Mouse (Mus musculus) MEL (cell line): Measurements from ENCODE around the gene Gm26965. TPM values are rescaled to one million over a fixed set of nuclear protein-coding genes. Genes with fewer than 3 reads are reported as not detected.
"Not testable (repeated sequence)": the region's sequence is repeated elsewhere in the genome, so short reads cannot be mapped to it uniquely, and the experiment has no call there.

Source experiments
- DNase-seq: peaks from one replicate; pipeline ENCODE4 v3.0.0; 2011; ENCODE audit warnings: low read depth, low spot score
- H3K27ac ChIP-seq: 2 replicates; pipeline ENCODE4 v1.5.1; 2012; ENCODE audit warnings: low read depth, mild to moderate bottlenecking, control low read depth, low read length, moderate library complexity; ENCODE audit not compliant: control insufficient read depth
- H3K27me3 ChIP-seq, 2 experiments: fragments of 150-350 bp in 1 of 2; sonication (generic) in 1 of 2; 2 replicates each; pipeline ENCODE4 v1.6.1; 2012; ENCODE audit warnings: low read length in 2 of 2, mild to moderate bottlenecking in 2 of 2, improper control_type of control experiment in 1 of 2, moderate library complexity in 1 of 2; ENCODE audit not compliant: insufficient read depth in 2 of 2, control insufficient read depth in 1 of 2
- H3K36me3 ChIP-seq, 2 experiments: 2 replicates each; pipeline ENCODE4 v1.6.1; 2012 to 2014; ENCODE audit warnings: low read length in 2 of 2, improper control_type of control experiment in 1 of 2, inconsistent platforms in 1 of 2, mild to moderate bottlenecking in 1 of 2; ENCODE audit not compliant: insufficient read depth in 2 of 2, control insufficient read depth in 1 of 2
- H3K4me1 ChIP-seq, 2 experiments: fragments of 150-350 bp in 1 of 2; sonication (generic) in 1 of 2; 2 replicates each; pipeline ENCODE4 v1.6.1; 2012; ENCODE audit warnings: low read length in 2 of 2, improper control_type of control experiment in 1 of 2, mild to moderate bottlenecking in 1 of 2; ENCODE audit not compliant: insufficient read depth in 2 of 2, control insufficient read depth in 1 of 2
- H3K4me3 ChIP-seq, 2 experiments: fragments of 150-350 bp in 1 of 2; sonication (generic) in 1 of 2; 2 replicates each; pipeline ENCODE4 v1.5.1; 2012; ENCODE audit warnings: low read depth in 2 of 2, low read length in 2 of 2, mild to moderate bottlenecking in 2 of 2, moderate library complexity in 2 of 2, control low read depth in 1 of 2, improper control_type of control experiment in 1 of 2; ENCODE audit not compliant: control insufficient read depth in 1 of 2, insufficient read depth in 1 of 2
- H3K79me2 ChIP-seq: 2 replicates; pipeline ENCODE4 v1.6.1; 2012; ENCODE audit warnings: mild to moderate bottlenecking, low read length, moderate library complexity; ENCODE audit not compliant: control insufficient read depth, poor library complexity, insufficient read depth
- H3K9ac ChIP-seq: 2 replicates; pipeline ENCODE4 v1.6.1; 2012; ENCODE audit warnings: low read depth, mild to moderate bottlenecking, control low read depth, low read length, moderate library complexity; ENCODE audit not compliant: control insufficient read depth, poor library complexity, severe bottlenecking
- H3K9me3 ChIP-seq: fragments of 150-350 bp; sonication (generic); replicated peaks from 2 replicates; pipeline ENCODE4 v1.6.1; 2012; ENCODE audit warnings: mild to moderate bottlenecking, low read length, improper control_type of control experiment, moderate library complexity; ENCODE audit not compliant: insufficient read depth
- CTCF ChIP-seq, 3 experiments: IDR thresholded peaks in 2 of 3; conservative IDR thresholded peaks in 1 of 3; 2 replicates each; pipeline ENCODE4 v1.5.1; 2011 to 2012; ENCODE audit warnings: low read length in 3 of 3, low read depth in 2 of 3, mild to moderate bottlenecking in 2 of 3, improper control_type of control experiment in 1 of 3, inconsistent platforms in 1 of 3, mixed read lengths in 1 of 3, moderate library complexity in 1 of 3; ENCODE audit not compliant: control insufficient read depth in 1 of 3, insufficient read depth in 1 of 3, poor library complexity in 1 of 3, severe bottlenecking in 1 of 3
- EP300 ChIP-seq, 2 experiments: IDR thresholded peaks; 2 replicates each; pipeline ENCODE4 v1.6.1; 2011; ENCODE audit warnings: improper control_type of control experiment in 2 of 2, low read length in 2 of 2, low read depth in 1 of 2, mild to moderate bottlenecking in 1 of 2
- GABPA ChIP-seq: IDR thresholded peaks from 2 replicates; pipeline ENCODE4 v1.6.1; 2012; ENCODE audit warnings: low read depth, mild to moderate bottlenecking, inconsistent platforms, low read length, improper control_type of control experiment, moderate library complexity
- JUND ChIP-seq: IDR thresholded peaks from 2 replicates; pipeline ENCODE4 v1.6.1; 2011; ENCODE audit warnings: low read depth, mild to moderate bottlenecking, improper control_type of control experiment, low read length
- KAT2A ChIP-seq: conservative IDR thresholded peaks from 2 replicates; pipeline ENCODE4 v1.6.1; 2012; ENCODE audit warnings: low read depth, low read length, improper control_type of control experiment, inconsistent platforms
- MXI1 ChIP-seq: IDR thresholded peaks from 2 replicates; pipeline ENCODE4 v1.6.1; 2011; ENCODE audit warnings: mild to moderate bottlenecking, low read depth, low read length, improper control_type of control experiment
- MYC ChIP-seq: IDR thresholded peaks from 2 replicates; pipeline ENCODE4 v1.6.1; 2011; ENCODE audit warnings: low read depth, mild to moderate bottlenecking, low read length, improper control_type of control experiment, moderate library complexity
- RAD21 ChIP-seq: IDR thresholded peaks from 2 replicates; pipeline ENCODE4 v1.6.1; 2011; ENCODE audit warnings: mild to moderate bottlenecking, low read depth, low read length, improper control_type of control experiment
- RCOR1 ChIP-seq: IDR thresholded peaks from 2 replicates; pipeline ENCODE4 v1.6.1; 2012; ENCODE audit warnings: low read depth, mild to moderate bottlenecking, inconsistent platforms, low read length, improper control_type of control experiment
- SMC3 ChIP-seq: IDR thresholded peaks from 2 replicates; pipeline ENCODE4 v1.6.1; 2011; ENCODE audit warnings: low read depth, low read length, improper control_type of control experiment
- TAL1 ChIP-seq: IDR thresholded peaks from 2 replicates; pipeline ENCODE4 v1.6.1; 2012; ENCODE audit warnings: mild to moderate bottlenecking, inconsistent platforms, low read length, moderate library complexity, mixed read lengths
- ZC3H11A ChIP-seq: IDR thresholded peaks from 2 replicates; pipeline ENCODE4 v1.6.1; 2012; ENCODE audit warnings: low read depth, mild to moderate bottlenecking, inconsistent platforms, low read length, improper control_type of control experiment
- polyA plus RNA-seq, 2 experiments: library from polyadenylated mRNA; stranded (reverse) in 1 of 2; unstranded in 1 of 2; fragments of >175 nt in 1 of 2; fragments of >200 nt in 1 of 2; gene quantifications; 2 replicates each; pipeline versions ENCODE4 v1.2.1 to v1.2.4; 2012; ENCODE audit warnings: low replicate concordance in 2 of 2, low read depth in 1 of 2; ENCODE audit not compliant: insufficient read length in 2 of 2, insufficient read depth in 1 of 2, missing spikeins in 1 of 2
- total RNA-seq: library from RNA; depleted of rRNA; stranded (reverse); fragments of 300-350 nt; gene quantifications from 2 replicates; pipeline ENCODE4 v1.2.3, GENCODE M21; 2012

Gene Gm26965
- total and polyA plus RNA-seq, 3 experiments = not detected

GRCm38 (mm10) chr13:67481528-67481927 is 44.4 kb downstream of the Gm26965 start:
- H3K9ac ChIP-seq = no peak overlapping the region
- H3K27ac ChIP-seq = no peak overlapping the region
- no peaks in the 10 kb centered on the region; a peak in 1 of 4 replicates for H3K4me1 ChIP-seq
- no peaks in the 10 kb centered on the region for H3K27me3 ChIP-seq
- TF ChIP-seq ZC3H11A = no peak
- peak; percentile 45 for TF ChIP-seq SMC3
- peak; percentile 26 for TF ChIP-seq RAD21
- TF ChIP-seq MYC = no peak
- TF ChIP-seq JUND = no peak
- no peak for TF ChIP-seq RCOR1
- TF ChIP-seq GABPA = no peak
- no peak for TF ChIP-seq KAT2A
- TF ChIP-seq CTCF (IDR thresholded peaks at IDR 0.05 in 2 of 3, conservative IDR thresholded peaks at IDR 0.05 in 1 of 3; ENCODE audit: control insufficient read depth in 1 of 3, insufficient read depth in 1 of 3, low read depth in 2 of 3, low read length in 3 of 3, poor library complexity in 1 of 3, severe bottlenecking in 1 of 3) = peak in 1 of 3 experiments; percentile 32; a peak in 2 of 6 replicates
- no peak overlapping the region for H3K4me3 ChIP-seq
- H3K36me3 ChIP-seq = peaks cover 0 to 3% of the 10 kb centered on the region in 2 experiments; a peak in 1 of 4 replicates
- H3K79me2 ChIP-seq = no peaks in the 10 kb centered on the region; the same call in 1 of the 2 replicates
- peak; percentile 40 for DNase-seq
- no peaks in the 10 kb centered on the region for H3K9me3 ChIP-seq

DNA sequence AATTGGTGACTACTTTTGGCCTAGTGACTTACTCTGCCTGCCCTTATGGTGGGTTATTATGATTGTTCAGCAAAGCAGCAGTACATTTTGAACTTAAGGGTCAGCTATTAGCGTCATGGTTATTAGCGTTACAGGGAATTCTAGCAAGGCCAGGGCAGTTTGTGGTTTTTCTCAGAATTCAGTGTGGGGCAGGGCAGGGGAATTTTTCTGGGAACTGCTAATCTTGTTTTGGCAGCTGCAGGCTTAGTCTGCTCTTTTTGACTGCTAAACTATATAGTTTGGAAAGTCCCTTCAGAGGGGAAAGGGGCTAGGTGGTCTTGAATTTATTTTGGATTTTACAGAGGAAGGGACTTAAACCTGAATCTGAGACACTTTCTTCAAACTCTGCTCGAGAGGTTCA is 56.7 kb downstream of the Gm26965 start:
- no peaks in the 10 kb centered on the region for H3K27me3 ChIP-seq
- TF ChIP-seq TAL1 (peak; percentile 54), MXI1 (no peak)
- no peaks in the 10 kb centered on the region for H3K4me1 ChIP-seq
- H3K36me3 ChIP-seq = no peaks in the 10 kb centered on the region
- H3K4me3 ChIP-seq = no peak overlapping the region
- no peak overlapping the region for H3K27ac ChIP-seq
- no peak overlapping the region for H3K9ac ChIP-seq
- no peaks in the 10 kb centered on the region for H3K79me2 ChIP-seq
- no peaks in the 10 kb centered on the region for H3K9me3 ChIP-seq
- no peak for DNase-seq

GRCm38 (mm10) chr13:67463506-67464185 is 62.3 kb downstream of the Gm26965 start:
- not testable (repeated sequence) for H3K9me3 ChIP-seq, H3K27ac ChIP-seq, H3K9ac ChIP-seq, H3K36me3 ChIP-seq, H3K79me2 ChIP-seq, H3K4me1 ChIP-seq, H3K4me3 ChIP-seq, H3K27me3 ChIP-seq
- peak; percentile 67 for DNase-seq
- TF ChIP-seq EP300 (IDR thresholded peaks at IDR 0.05; ENCODE audit: low read depth in 1 of 2, low read length in 2 of 2) = 0 out of 4 replicates have a peak, but pooled peaks of 1 of the 2 experiments have one; percentile 39
